Mouse (Mus musculus) midbrain, embryonic 12.5 days (tissue): ENCODE measurements around the gene Hist2h2bb. TPM values are rescaled to one million over a fixed set of nuclear protein-coding genes. Genes with fewer than 3 reads are reported as not detected.
A peak's percentile ranks its signal among the peaks of the same experiment; 100 is the strongest.
"Not testable (repeated sequence)": the region's sequence is repeated elsewhere in the genome, so short reads cannot be mapped to it uniquely, and the experiment has no call there.

ENCODE experiments used
- ATAC-seq: fragments of 200-750 bp; cut with Nextera tagmentation; 2 replicates; pipeline ENCODE4 v1.8.0; 2017; ENCODE audit warnings: low read depth, moderate TSS enrichment, moderate library complexity; ENCODE audit not compliant: low FRiP score
- H3K27ac ChIP-seq: fragments of 300-500 bp; sonication (generic); replicated peaks from 2 replicates; pipeline ENCODE4 v1.5.1; 2016; ENCODE audit warnings: mild to moderate bottlenecking
- H3K27me3 ChIP-seq: fragments of 300-500 bp; sonication (generic); 2 replicates; pipeline ENCODE4 v1.6.1; 2016; ENCODE audit warnings: mild to moderate bottlenecking
- H3K36me3 ChIP-seq: fragments of 300-500 bp; sonication (generic); 2 replicates; pipeline ENCODE4 v1.6.1; 2016
- H3K4me1 ChIP-seq: fragments of 300-500 bp; sonication (generic); 2 replicates; pipeline ENCODE4 v1.6.1; 2016
- H3K4me2 ChIP-seq: fragments of 300-500 bp; sonication (generic); replicated peaks from 2 replicates; pipeline ENCODE4 v1.6.1; 2016; ENCODE audit warnings: mild to moderate bottlenecking, moderate library complexity
- H3K4me3 ChIP-seq: fragments of 300-500 bp; sonication (generic); 2 replicates; pipeline ENCODE4 v1.5.1; 2016; ENCODE audit warnings: mild to moderate bottlenecking
- H3K9ac ChIP-seq: fragments of 300-500 bp; sonication (generic); replicated peaks from 2 replicates; pipeline ENCODE4 v1.6.1; 2016; ENCODE audit warnings: mild to moderate bottlenecking, moderate library complexity
- H3K9me3 ChIP-seq: fragments of 300-500 bp; sonication (generic); 2 replicates; pipeline ENCODE4 v1.6.1; 2016; ENCODE audit warnings: mild to moderate bottlenecking
- WGBS: fragments of 180-500 bp; shearing (Covaris S2); methylation state at CpG from one replicate; pipeline ENCODE4 v1.1.7; 2016; 5-methylcytosine and 5-hydroxymethylcytosine counted together
- polyA plus RNA-seq: library from polyadenylated mRNA; unstranded; fragments of >200 nt; fragmentation: Nextera tagmentation; extraction: Ambion mirVana; gene quantifications from 2 replicates; pipeline ENCODE4 v1.2.1, GENCODE M21; 2016

The Hist2h2bb gene
- polyA plus RNA-seq, 1 experiment from 2014 or later: 18.3 TPM

DNA sequence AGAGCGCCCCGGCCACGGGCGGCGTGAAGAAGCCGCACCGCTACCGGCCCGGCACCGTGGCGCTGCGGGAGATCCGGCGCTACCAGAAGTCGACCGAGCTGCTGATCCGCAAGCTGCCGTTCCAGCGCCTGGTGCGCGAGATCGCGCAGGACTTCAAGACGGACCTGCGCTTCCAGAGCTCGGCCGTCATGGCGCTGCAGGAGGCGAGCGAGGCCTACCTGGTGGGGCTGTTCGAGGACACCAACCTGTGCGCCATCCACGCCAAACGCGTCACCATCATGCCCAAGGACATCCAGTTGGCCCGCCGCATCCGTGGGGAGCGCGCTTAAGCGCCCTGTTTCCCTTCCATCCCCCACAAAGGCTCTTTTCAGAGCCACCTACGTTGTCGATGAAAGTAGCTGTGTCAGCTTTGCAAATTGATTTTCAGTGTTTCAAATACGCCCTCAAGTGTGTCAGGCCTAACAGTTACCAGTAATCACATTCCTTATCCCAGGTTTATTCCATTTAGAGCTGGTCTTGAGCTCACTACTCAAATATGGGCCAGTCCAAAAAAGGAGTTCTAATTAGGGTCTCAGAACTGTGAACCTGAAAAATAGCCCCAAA lies 675 bp upstream of the Hist2h2bb start:
- not testable (repeated sequence) for H3K27me3 ChIP-seq, H3K36me3 ChIP-seq, H3K9me3 ChIP-seq
- Histone ChIP-seq H3K4me2 (peak overlapping the region; percentile 80), H3K4me3 (peak overlapping the region; percentile 55), H3K4me1 (peaks cover 19% of the 10 kb centered on the region), H3K9ac (peak overlapping the region; percentile 70), H3K27ac (peak overlapping the region; percentile 96)
- peak; percentile 51 for ATAC-seq
- under 1% methylated on average over 15 of the region's 44 CpGs for WGBS

DNA sequence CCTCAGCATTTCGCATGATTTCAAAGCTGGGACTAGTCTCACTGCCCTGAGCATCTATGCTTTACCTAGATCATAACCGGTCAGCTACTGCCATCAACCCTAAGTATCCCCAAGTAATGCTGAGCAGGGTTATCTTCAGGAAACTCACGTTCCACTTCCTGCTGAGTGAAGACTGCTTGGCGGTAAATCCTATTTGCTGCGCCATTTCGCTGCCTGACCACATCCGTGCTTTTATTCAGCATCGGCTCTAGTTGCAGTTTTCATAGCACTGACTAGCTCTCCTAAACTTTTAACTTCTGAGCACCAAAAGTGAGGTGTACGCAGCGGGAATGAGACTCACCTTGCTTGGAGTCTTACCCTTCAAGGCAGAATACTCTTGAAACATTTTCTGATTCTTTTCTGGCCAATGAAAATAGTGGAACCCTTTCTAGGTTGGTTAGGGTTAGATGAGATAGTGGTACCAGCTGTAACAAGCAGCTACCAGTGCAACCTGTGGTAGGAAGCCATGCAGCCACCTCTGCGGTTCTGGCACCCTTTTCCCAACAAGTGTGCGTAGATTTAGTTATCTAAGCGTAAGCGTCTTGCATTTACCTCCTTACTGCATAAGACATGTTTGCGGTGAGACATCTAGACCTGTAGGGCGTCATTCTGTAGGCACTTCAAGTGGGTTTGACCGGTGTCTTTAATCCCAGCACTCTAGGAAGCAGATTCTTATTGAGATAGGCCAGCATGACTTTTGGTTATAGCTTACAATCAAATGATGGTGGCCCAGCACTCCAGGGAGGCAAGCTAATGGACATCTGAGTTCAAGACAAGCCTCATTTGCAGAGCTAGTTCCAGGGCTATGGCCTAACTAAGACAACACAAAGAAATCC lies 4.3 kb downstream of the Hist2h2bb start:
- no peak overlapping the region for H3K27ac ChIP-seq
- no peaks in the 10 kb centered on the region for H3K36me3 ChIP-seq
- peaks cover 13% of the 10 kb centered on the region for H3K4me1 ChIP-seq
- ATAC-seq: no peak
- no peak overlapping the region for H3K4me3 ChIP-seq
- no peak overlapping the region for H3K9ac ChIP-seq
- no peak overlapping the region for H3K4me2 ChIP-seq
- 86% methylated on average over 17 of the region's 17 CpGs for WGBS
- no peaks in the 10 kb centered on the region for H3K9me3 ChIP-seq
- peaks cover 12% of the 10 kb centered on the region; the same call in 1 of the 2 replicates for H3K27me3 ChIP-seq

DNA sequence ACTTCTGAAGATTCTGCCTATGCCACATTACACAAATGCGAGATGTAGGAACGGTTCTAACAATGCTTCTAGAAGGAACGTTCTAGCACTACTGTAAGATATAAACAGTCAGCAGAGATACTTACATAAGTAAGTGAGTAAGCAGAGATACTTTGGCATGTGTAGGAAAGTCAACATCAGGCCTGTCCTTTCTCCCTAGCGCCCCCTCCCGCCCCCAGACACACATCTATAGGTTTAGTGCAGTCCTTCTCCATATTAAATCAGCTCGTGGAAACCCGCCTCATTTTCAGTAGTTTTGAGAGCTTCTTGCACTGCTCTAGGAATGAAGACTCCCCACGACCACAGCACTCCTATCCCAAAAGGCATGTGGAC lies 7.9 kb downstream of the Hist2h2bb start:
- WGBS: 18% methylated on average over 8 of the region's 8 CpGs
- peak overlapping the region; percentile 89 for H3K27ac ChIP-seq

DNA sequence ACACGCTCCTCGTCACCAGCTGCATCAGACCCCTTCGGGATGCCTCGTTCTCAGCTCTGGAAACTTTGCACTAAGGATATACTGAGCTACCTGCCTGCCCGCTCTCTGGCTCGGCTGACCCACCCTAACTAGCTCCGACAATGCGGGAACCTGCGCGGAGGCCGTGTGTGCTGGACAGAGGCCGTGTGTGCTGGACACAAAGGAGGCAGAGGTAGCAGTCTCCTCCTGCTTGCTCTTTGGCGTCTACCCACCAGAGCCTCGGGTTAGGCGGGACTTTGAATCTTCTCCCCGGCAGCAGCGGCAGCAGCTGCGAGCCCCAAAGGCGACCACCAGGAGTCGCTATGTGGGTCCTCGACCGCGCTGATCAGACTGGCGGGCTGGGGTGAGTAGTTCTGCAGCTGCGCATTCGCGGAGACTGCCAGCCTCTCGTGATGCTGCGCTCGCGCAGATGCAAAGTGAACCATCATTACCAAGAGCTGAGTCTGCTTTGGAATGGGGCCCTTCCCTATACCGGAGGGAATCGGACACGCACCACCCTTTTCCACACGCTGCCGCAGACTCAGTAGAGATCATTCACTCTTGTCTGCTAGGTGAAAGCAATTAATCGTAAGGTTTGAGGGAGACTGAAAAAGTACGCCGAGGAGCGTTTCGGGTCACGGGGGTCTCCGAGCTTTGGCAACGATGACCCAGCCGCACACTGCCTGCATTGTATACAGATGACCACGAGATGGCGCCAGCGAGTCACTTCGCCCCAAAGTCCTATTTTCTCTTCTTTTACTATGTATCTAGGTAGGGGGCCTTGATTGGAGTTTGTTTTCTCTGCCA lies 8.5 kb downstream of the Hist2h2bb start:
- H3K4me1 ChIP-seq: peaks cover 13% of the 10 kb centered on the region
- peak overlapping the region; percentile 80 for H3K4me2 ChIP-seq
- H3K27me3 ChIP-seq: peaks cover 31% of the 10 kb centered on the region
- H3K36me3 ChIP-seq: no peaks in the 10 kb centered on the region
- ATAC-seq: peak; percentile 97
- peak overlapping the region; percentile 57 for H3K9ac ChIP-seq
- peak overlapping the region; percentile 50 for H3K4me3 ChIP-seq
- H3K9me3 ChIP-seq: no peaks in the 10 kb centered on the region
- under 1% methylated on average over 49 of the region's 49 CpGs for WGBS
- peak overlapping the region; percentile 89 for H3K27ac ChIP-seq

More for the DNA sequence above, 7.9 kb downstream of the Hist2h2bb start:
- ATAC-seq: no peak; the same call in 1 of the 2 replicates
- Histone ChIP-seq H3K9ac (peak overlapping the region; percentile 57), H3K27me3 (peaks cover 25% of the 10 kb centered on the region), H3K4me3 (peak overlapping the region; percentile 50), H3K9me3 (no peaks in the 10 kb centered on the region), H3K36me3 (no peaks in the 10 kb centered on the region), H3K4me1 (peaks cover 13% of the 10 kb centered on the region), H3K4me2 (peak overlapping the region; percentile 80)

DNA sequence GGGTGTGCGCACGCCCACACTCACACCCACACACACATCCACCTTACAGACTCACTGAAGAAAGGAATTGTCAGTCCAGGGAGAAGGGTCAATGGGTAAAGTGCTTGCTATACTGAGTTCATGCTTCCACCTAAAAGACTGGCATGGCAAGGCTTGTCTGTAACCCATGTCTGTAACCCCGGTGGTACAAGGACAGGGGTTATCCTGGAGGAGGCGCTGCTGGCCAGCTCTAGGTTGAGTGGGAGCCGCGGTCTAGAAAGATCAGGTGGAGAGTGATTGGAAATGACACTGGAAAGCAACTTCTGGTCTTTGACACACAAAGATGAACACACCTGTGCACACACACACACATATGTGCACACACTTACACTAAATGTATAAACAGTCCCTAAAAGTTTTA lies 11.1 kb downstream of the Hist2h2bb start:
- H3K4me2 ChIP-seq: no peak overlapping the region
- no peak overlapping the region for H3K27ac ChIP-seq
- no peak overlapping the region for H3K4me3 ChIP-seq
- ATAC-seq: no peak
- H3K9ac ChIP-seq: no peak overlapping the region
- no peaks in the 10 kb centered on the region for H3K36me3 ChIP-seq
- H3K9me3 ChIP-seq: no peaks in the 10 kb centered on the region
- peaks cover 13% of the 10 kb centered on the region for H3K4me1 ChIP-seq
- H3K27me3 ChIP-seq: peaks cover 52% of the 10 kb centered on the region
- WGBS: 52% methylated on average over 6 of the region's 6 CpGs

DNA sequence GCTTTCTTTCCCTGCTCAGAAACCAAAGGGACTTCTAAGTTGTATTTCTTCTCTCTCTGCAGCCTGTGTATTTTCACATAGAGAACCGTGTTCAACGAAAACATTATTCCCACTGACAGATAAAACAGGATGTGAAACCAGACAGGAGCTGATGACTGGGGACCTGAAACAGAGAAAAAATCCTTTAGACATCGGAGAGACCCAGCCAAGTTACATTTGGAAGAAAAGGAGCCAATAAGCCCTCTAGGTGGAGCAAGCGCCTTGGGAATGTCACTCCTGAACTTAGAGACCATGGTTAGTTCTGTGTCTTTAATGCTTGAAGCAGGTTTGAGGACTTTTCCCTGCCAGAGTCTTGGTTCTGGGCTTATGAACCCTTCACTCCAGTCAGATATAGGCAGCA lies 14.9 kb downstream of the Hist2h2bb start:
- H3K9ac ChIP-seq: no peak overlapping the region
- H3K36me3 ChIP-seq: no peaks in the 10 kb centered on the region
- ATAC-seq: no peak
- H3K27ac ChIP-seq: no peak overlapping the region
- 0 out of 2 replicates have a peak, but pooled peaks cover 4% of the 10 kb centered on the region for H3K4me1 ChIP-seq
- H3K27me3 ChIP-seq: peaks cover 48% of the 10 kb centered on the region
- H3K4me3 ChIP-seq: no peak overlapping the region
- 30% methylated on average over 4 of the region's 4 CpGs for WGBS
- H3K9me3 ChIP-seq: no peaks in the 10 kb centered on the region
- no peak overlapping the region for H3K4me2 ChIP-seq

DNA sequence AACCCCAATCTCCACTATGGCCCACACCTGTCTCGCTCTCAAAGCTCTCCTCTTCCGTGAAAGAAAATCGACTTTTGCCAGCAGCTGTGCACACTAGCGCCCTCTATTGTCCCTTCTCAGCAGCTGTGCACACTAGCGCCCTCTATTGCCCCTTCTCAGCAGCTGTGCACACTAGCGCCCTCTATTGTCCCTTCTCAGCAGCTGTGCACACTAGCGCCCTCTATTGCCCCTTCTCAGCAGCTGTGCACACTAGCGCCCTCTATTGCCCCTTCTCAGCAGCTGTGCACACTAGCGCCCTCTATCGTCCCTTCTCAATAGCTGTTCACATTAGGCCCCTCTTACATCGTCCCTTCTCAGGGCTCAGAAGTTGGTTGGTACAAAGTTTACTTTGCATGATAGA lies 17.8 kb downstream of the Hist2h2bb start:
- peaks cover 35% of the 10 kb centered on the region for H3K27me3 ChIP-seq
- not testable (repeated sequence) for H3K36me3 ChIP-seq, H3K9ac ChIP-seq, H3K27ac ChIP-seq, ATAC-seq, H3K4me3 ChIP-seq, H3K4me1 ChIP-seq, H3K9me3 ChIP-seq, H3K4me2 ChIP-seq
- WGBS: 92% methylated on average over 11 of the region's 11 CpGs

DNA sequence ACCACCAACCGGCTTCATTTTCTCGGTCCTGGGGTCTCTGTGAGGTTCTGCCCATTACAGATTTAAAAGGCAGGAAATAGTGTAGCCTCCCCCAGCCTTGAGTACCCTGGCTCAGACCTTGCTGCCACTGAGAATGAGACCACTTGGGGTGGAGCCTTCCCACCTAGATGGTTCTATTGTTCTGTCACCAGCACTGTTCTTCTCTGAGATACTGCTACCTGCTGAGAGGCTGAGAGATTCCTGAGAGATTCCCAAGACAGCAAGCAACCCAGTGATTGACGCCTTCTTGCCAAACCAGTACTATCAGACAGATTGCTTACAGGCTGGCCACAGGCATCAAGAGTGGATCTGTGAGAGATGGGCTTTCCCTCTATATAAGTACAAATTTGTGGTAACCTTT lies 19.6 kb downstream of the Hist2h2bb start:
- Histone ChIP-seq H3K36me3 (no peaks in the 10 kb centered on the region), H3K27ac (no peak overlapping the region), H3K4me1 (0 out of 2 replicates have a peak, but pooled peaks cover 4% of the 10 kb centered on the region), H3K4me3 (no peak overlapping the region), H3K9ac (no peak overlapping the region), H3K9me3 (no peaks in the 10 kb centered on the region), H3K4me2 (no peak overlapping the region), H3K27me3 (0 out of 2 replicates have a peak, but pooled peaks cover 16% of the 10 kb centered on the region)
- ATAC-seq: no peak
- 77% methylated on average over 3 of the region's 3 CpGs for WGBS

DNA sequence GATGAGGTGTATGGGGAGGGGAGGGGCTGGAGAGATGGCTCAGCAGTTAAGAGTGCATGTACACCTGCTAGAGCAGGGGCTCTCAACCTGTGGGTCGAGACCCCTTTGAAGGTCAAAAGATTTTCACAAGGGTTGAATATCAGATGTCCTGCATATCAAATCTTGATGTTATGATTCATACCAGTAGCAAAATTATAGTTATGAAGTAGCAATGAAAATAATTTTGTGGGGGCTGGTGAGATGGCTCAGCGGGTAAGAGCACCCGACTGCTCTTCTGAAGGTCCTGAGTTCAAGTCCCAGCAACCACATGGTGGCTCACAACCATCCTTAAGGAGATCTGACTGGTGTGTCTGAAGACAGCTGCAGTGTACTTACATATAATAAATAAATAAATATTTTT lies 21.2 kb downstream of the Hist2h2bb start:
- not testable (repeated sequence) for H3K36me3 ChIP-seq, H3K4me2 ChIP-seq, H3K4me3 ChIP-seq, ATAC-seq, H3K27ac ChIP-seq, H3K9ac ChIP-seq, H3K9me3 ChIP-seq, H3K4me1 ChIP-seq, H3K27me3 ChIP-seq
- 91% methylated on average over 3 of the region's 3 CpGs for WGBS

DNA sequence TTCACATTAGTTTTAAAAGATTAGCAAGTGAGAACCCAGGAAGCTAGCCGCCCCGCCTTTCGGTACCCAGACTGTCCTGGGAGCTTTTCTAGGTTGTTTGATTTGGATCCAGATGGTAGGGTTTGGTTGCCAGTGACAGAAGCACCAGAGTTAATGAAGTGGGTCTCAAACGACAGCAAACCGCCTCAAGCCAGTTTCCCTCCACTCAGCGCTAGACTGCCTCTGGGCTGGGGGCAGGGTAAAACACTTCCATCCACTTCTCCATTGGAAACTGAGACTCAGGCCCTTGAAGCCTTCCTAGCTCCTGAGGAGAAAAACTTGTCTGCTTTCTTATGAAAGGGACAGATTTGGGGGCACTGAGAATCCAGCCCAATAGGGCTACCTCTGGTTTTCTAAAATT lies 23.1 kb downstream of the Hist2h2bb start:
- Histone ChIP-seq H3K9ac (no peak overlapping the region), H3K4me2 (no peak overlapping the region), H3K27me3 (no peaks in the 10 kb centered on the region), H3K4me1 (no peaks in the 10 kb centered on the region), H3K9me3 (no peaks in the 10 kb centered on the region), H3K4me3 (no peak overlapping the region), H3K27ac (no peak overlapping the region), H3K36me3 (no peaks in the 10 kb centered on the region)
- WGBS: 77% methylated on average over 6 of the region's 6 CpGs
- no peak for ATAC-seq

DNA sequence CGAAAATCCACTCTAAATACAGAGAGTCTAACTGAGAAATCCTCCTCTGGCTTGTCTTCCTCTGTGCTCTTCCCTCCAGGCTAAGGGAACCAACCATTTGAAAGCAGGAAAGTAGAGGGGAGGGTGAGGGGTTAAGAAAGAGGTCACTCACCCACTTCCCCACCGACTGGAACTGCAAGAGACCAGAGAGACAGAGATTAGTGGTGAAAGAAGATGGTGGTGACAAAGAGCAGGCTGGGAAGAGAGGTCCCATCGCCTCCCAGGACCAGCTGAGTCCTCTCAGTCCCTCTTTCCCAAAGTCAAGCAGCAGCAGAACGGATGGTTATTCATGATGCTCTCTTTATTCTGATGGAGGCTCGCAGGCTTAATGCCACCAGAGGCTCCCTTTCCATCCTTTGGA lies 23.8 kb downstream of the Hist2h2bb start:
- Histone ChIP-seq H3K4me2 (no peak overlapping the region), H3K27ac (no peak overlapping the region), H3K9ac (no peak overlapping the region), H3K9me3 (no peaks in the 10 kb centered on the region), H3K36me3 (no peaks in the 10 kb centered on the region), H3K4me1 (no peaks in the 10 kb centered on the region), H3K4me3 (no peak overlapping the region), H3K27me3 (no peaks in the 10 kb centered on the region)
- WGBS: 42% methylated on average over 5 of the region's 5 CpGs
- ATAC-seq: no peak

DNA sequence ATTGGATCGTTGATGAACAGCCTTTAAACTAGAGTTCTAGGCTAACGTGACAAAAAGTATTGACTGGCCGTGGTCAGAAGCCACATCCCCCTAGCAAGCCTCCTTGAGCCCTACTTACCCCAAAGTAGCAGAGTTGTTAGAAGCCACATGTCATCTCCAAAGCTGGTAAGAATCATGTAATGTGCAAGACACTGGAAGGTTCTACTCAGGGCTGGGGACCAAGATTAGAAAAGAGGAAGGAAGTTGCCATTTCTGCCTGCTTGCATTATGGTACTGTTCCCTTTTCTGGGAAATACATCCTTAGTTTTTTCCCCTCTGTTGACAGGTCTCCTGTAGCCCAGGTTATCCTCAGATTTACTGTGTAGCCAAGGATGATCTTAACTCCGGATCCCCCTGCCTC lies 24.2 kb downstream of the Hist2h2bb start, which contains the start of gene Fcgr1:
TSS of gene Fcgr1 (minus strand) at position 183 of the 400 bp plus-strand sequence.
- H3K4me1 ChIP-seq: no peaks in the 10 kb centered on the region
- H3K9me3 ChIP-seq: no peaks in the 10 kb centered on the region
- 85% methylated on average over 4 of the region's 4 CpGs for WGBS
- H3K9ac ChIP-seq: no peak within 1 kb of the TSS
- H3K4me2 ChIP-seq: no peak within 1 kb of the TSS
- no peak within 1 kb of the TSS for H3K27ac ChIP-seq
- H3K36me3 ChIP-seq: no peaks in the 10 kb centered on the region
- no peaks in the 10 kb centered on the region for H3K27me3 ChIP-seq
- no peak for ATAC-seq
- H3K4me3 ChIP-seq: no peak within 1 kb of the TSS
